8 mouse cellular contexts compared by ENCODE assay signal in the genomic region with DNA sequence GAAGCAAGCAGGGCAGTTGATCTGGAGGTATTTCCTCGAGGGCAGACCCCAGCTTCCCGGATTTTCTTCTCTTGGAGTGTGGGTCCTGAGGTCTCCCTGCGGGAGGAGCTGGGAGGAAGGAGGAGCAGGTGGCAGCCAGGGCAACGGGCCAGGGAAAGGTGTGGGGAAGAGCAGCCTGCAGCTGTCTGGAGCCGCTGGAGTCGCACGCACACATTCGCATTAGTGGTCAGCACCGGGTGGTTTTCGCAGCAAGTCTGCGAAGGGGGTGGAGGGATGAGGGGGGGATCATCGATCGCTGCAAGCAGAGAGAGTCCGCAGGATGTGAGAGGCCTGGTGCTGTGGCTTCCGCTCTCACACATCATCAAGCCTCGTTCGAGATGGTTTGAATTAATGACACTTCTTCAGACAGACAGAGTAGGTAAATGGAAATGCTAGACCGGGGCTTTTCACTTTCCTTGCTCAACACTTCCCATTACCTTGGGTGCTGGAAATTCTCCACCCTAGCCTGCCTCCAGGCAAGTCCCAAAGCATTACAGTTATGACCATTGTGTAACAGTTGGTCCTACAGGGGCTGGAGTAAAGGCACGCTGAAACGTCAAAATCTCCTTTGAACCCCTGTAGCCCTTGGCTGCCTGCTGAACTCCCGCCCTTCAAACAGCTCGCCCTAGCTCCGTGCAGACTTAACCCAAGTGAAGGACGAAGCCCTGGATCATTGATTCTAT.
A peak's percentile ranks its signal among the peaks of the same experiment; 100 is the strongest.
DNase-seq lines count a peak whose midpoint lies in the region; ATAC-seq lines count a peak whose summit lies in the region.

No protein-coding gene starts in this region.

- DNase-seq in heart, postnatal 36 days: no peak
- DNase-seq in embryonic facial prominence, embryonic 10.5 days (ENCODE audit: low spot score): peak; percentile 51
- no peak for DNase-seq in hindbrain, embryonic 14.5 days (ENCODE audit: low spot score)
- DNase-seq in ovary, adult 18-20 months (ENCODE audit: low spot score): no peak
- no peak for DNase-seq in left cerebral cortex, adult 8-10 months (ENCODE audit: low spot score in 2 of 2)

- peaks cover 3% of the 10 kb centered on the region; the same call in 1 of the 2 replicates for H3K27me3 ChIP-seq in heart, embryonic 16.5 days (ENCODE audit: control insufficient read depth, insufficient read depth, low read length)
- peaks cover 65% of the 10 kb centered on the region for H3K27me3 ChIP-seq in embryonic facial prominence, embryonic 10.5 days (replicated peaks; ENCODE audit: low read depth, poor library complexity, severe bottlenecking)
- H3K27me3 ChIP-seq in hindbrain, embryonic 14.5 days (ENCODE audit: control insufficient read depth, insufficient read depth, low read length): peaks cover 11% of the 10 kb centered on the region
- peaks cover 6% of the 10 kb centered on the region; the same call in 1 of the 2 replicates for H3K27me3 ChIP-seq in midbrain, embryonic 15.5 days (replicated peaks)

- H3K9ac ChIP-seq in heart, embryonic 16.5 days (ENCODE audit: low read length): 0 out of 2 replicates have a peak overlapping the region, but pooled peaks have one; percentile 4
- peak overlapping the region; percentile 25 for H3K9ac ChIP-seq in hindbrain, embryonic 14.5 days
- H3K9ac ChIP-seq in midbrain, embryonic 15.5 days: no peak overlapping the region

- peak overlapping the region; percentile 58 for H3K4me2 ChIP-seq in heart, embryonic 16.5 days (ENCODE audit: low read depth, low read length)
- peak overlapping the region; percentile 30 for H3K4me2 ChIP-seq in hindbrain, embryonic 14.5 days (replicated peaks)
- H3K4me2 ChIP-seq in midbrain, embryonic 15.5 days: peak overlapping the region; percentile 34

- no peaks in the 10 kb centered on the region for H3K36me3 ChIP-seq in heart, embryonic 16.5 days (ENCODE audit: control insufficient read depth, insufficient read depth)
- no peaks in the 10 kb centered on the region for H3K36me3 ChIP-seq in embryonic facial prominence, embryonic 10.5 days (replicated peaks)
- no peaks in the 10 kb centered on the region for H3K36me3 ChIP-seq in hindbrain, embryonic 14.5 days (replicated peaks; ENCODE audit: control insufficient read depth, insufficient read depth)
- no peaks in the 10 kb centered on the region for H3K36me3 ChIP-seq in midbrain, embryonic 15.5 days (replicated peaks)

- ATAC-seq in heart, embryonic 16.5 days (replicated peaks; ENCODE audit: extremely low read depth, insufficient read depth, low FRiP score): 0 out of 2 replicates have a peak, but pooled peaks have one; percentile 14
- ATAC-seq in hindbrain, embryonic 14.5 days (ENCODE audit: low FRiP score): peak; percentile 31; the same call in 1 of the 2 replicates
- ATAC-seq in midbrain, embryonic 15.5 days (replicated peaks): peak; percentile 48
- ATAC-seq in frontal cortex, adult (ENCODE audit: low TSS enrichment): no peak

- H3K27ac ChIP-seq in heart, embryonic 16.5 days (ENCODE audit: low read length): no peak overlapping the region
- peak overlapping the region; percentile 71 for H3K27ac ChIP-seq in embryonic facial prominence, embryonic 10.5 days (replicated peaks)
- H3K27ac ChIP-seq in hindbrain, embryonic 14.5 days: no peak overlapping the region
- no peak overlapping the region for H3K27ac ChIP-seq in midbrain, embryonic 15.5 days

- H3K4me1 ChIP-seq in heart, embryonic 16.5 days (ENCODE audit: control insufficient read depth, insufficient read depth, low read length): peaks cover 11% of the 10 kb centered on the region; the same call in 1 of the 2 replicates
- H3K4me1 ChIP-seq in embryonic facial prominence, embryonic 10.5 days: peaks cover 75% of the 10 kb centered on the region
- H3K4me1 ChIP-seq in hindbrain, embryonic 14.5 days (replicated peaks; ENCODE audit: control insufficient read depth, insufficient read depth, low read length): peaks cover 30% of the 10 kb centered on the region
- H3K4me1 ChIP-seq in midbrain, embryonic 15.5 days: peaks cover 37% of the 10 kb centered on the region

- 10% methylated on average over 24 of the region's 24 CpGs for WGBS in heart, embryonic 16.5 days
- WGBS in embryonic facial prominence, embryonic 10.5 days: 5% methylated on average over 24 of the region's 24 CpGs
- 4% methylated on average over 24 of the region's 24 CpGs for whole genome bisulfite sequencing in hindbrain, embryonic 14.5 days
- WGBS in midbrain, embryonic 15.5 days: 7% methylated on average over 24 of the region's 24 CpGs

- H3K4me3 ChIP-seq in heart, embryonic 16.5 days (ENCODE audit: low read length): peak overlapping the region; percentile 29
- peak overlapping the region; percentile 36 for H3K4me3 ChIP-seq in embryonic facial prominence, embryonic 10.5 days
- 0 out of 2 replicates have a peak overlapping the region, but pooled peaks have one; percentile 6 for H3K4me3 ChIP-seq in hindbrain, embryonic 14.5 days (replicated peaks; ENCODE audit: low read length)
- H3K4me3 ChIP-seq in midbrain, embryonic 15.5 days: peak overlapping the region; percentile 2; the same call in 1 of the 2 replicates

- intact Hi-C loops in heart, postnatal 36 days (cut with DNase I): loop anchor here (5.0 to 10.0 kb wide), 2 partner anchors 217 to 295 kb away; no protein-coding TSS in a partner anchor

- H3K9me3 ChIP-seq in heart, embryonic 16.5 days (replicated peaks; ENCODE audit: control insufficient read depth, low read length): no peaks in the 10 kb centered on the region
- no peaks in the 10 kb centered on the region for H3K9me3 ChIP-seq in embryonic facial prominence, embryonic 10.5 days
- no peaks in the 10 kb centered on the region for H3K9me3 ChIP-seq in hindbrain, embryonic 14.5 days (ENCODE audit: control insufficient read depth, low read length)
- H3K9me3 ChIP-seq in midbrain, embryonic 15.5 days: no peaks in the 10 kb centered on the region
